Mouse (Mus musculus) kidney, embryonic 16.5 days (tissue): ENCODE measurements around the gene Sgce. TPM values are rescaled to one million over a fixed set of nuclear protein-coding genes. Genes with fewer than 3 reads are reported as not detected.
"Not testable (repeated sequence)": the region's sequence is repeated elsewhere in the genome, so short reads cannot be mapped to it uniquely, and the experiment has no call there.

Experiments used
- ATAC-seq: fragments of 200-750 bp; cut with Nextera tagmentation; 2 replicates; pipeline ENCODE4 v1.8.0; 2017; ENCODE audit warnings: moderate TSS enrichment; ENCODE audit not compliant: low FRiP score, low TSS enrichment
- H3K27ac ChIP-seq: fragments of 300-500 bp; sonication (generic); 2 replicates; pipeline ENCODE4 v1.5.1; 2014; ENCODE audit warnings: low read length
- H3K27me3 ChIP-seq: fragments of 300-500 bp; sonication (generic); 2 replicates; pipeline ENCODE4 v1.6.1; 2014; ENCODE audit warnings: low read length, control low read depth, mixed read lengths; ENCODE audit not compliant: insufficient read depth
- H3K36me3 ChIP-seq: fragments of 300-500 bp; sonication (generic); 2 replicates; pipeline ENCODE4 v1.6.1; 2014; ENCODE audit warnings: low read length, control low read depth, mixed read lengths; ENCODE audit not compliant: insufficient read depth
- H3K4me1 ChIP-seq: fragments of 300-500 bp; sonication (generic); 2 replicates; pipeline ENCODE4 v1.6.1; 2014; ENCODE audit warnings: low read length, control low read depth, mixed read lengths; ENCODE audit not compliant: insufficient read depth
- H3K4me2 ChIP-seq: fragments of 300-500 bp; sonication (generic); replicated peaks from 2 replicates; pipeline ENCODE4 v1.6.1; 2014; ENCODE audit warnings: low read depth, low read length
- H3K4me3 ChIP-seq: fragments of 300-500 bp; sonication (generic); 2 replicates; pipeline ENCODE4 v1.5.1; 2014; ENCODE audit warnings: mild to moderate bottlenecking, low read length
- H3K9ac ChIP-seq: fragments of 300-500 bp; sonication (generic); replicated peaks from 2 replicates; pipeline ENCODE4 v1.6.1; 2014; ENCODE audit warnings: low read length
- H3K9me3 ChIP-seq: fragments of 300-500 bp; sonication (generic); 2 replicates; pipeline ENCODE4 v1.6.1; 2016; ENCODE audit warnings: low read length, control low read depth
- WGBS: fragments of 180-500 bp; shearing (Covaris S2); extraction: QIAGEN DNeasy Blood & Tissue Kit; methylation state at CpG from one replicate; pipeline ENCODE4 v1.1.7; 2014; 5-methylcytosine and 5-hydroxymethylcytosine counted together
- polyA plus RNA-seq: library from polyadenylated mRNA; unstranded; fragments of >200 nt; fragmentation: Nextera tagmentation; extraction: Ambion mirVana; gene quantifications from 2 replicates; pipeline ENCODE4 v1.2.1, GENCODE M21; 2015

Sgce gene
- polyA plus RNA-seq, 1 experiment from 2014 or later: 50.8 TPM

DNA sequence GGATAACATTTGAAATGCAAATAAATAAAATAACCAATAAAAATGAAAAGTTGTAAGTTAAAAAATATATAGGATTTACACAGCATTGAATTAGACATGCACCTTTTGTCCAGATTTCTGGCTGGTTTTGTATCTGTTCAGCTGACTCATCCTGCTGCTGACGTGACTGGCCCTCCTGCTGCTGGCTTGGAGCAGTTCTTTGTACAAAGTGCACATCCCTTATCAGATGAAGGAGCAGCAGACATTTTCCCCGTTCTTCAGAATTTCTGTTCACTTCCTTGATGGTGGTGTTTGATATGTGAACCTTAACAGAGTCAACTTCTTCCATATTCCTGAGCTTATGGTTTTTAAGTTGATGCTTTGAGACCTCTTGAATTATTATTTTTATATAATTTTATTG, 83.5 kb downstream of the Sgce start:
- H3K36me3 ChIP-seq: no peaks in the 10 kb centered on the region
- no peak overlapping the region for H3K4me3 ChIP-seq
- H3K9ac ChIP-seq: no peak overlapping the region
- H3K9me3 ChIP-seq: no peaks in the 10 kb centered on the region
- H3K27me3 ChIP-seq: no peaks in the 10 kb centered on the region
- 60% methylated on average over 2 of the region's 2 CpGs for WGBS
- no peaks in the 10 kb centered on the region for H3K4me1 ChIP-seq
- H3K4me2 ChIP-seq: no peak overlapping the region
- ATAC-seq: no peak
- no peak overlapping the region for H3K27ac ChIP-seq

DNA sequence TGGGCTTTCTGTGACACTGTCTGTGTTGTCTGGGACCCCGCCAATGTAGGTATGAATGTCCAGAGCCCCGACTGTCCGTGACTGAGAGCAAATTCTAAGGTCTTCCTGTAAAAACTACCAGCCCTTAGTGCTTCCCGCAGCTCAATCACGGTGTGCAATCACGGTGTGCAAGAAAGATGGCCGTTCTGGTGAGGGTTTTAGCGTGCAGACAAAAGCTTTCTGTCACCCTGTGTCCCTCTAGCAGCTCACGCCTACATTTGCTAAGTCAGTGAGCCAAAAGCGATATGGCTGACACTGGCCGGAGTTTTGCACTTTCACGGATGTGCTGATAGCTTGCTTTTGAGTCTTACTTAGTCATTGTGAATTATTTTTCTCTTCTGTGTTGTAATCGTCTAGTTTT, 88.1 kb downstream of the Sgce start:
- Histone ChIP-seq H3K4me2 (no peak overlapping the region), H3K9me3 (no peaks in the 10 kb centered on the region), H3K36me3 (no peaks in the 10 kb centered on the region), H3K4me1 (no peaks in the 10 kb centered on the region), H3K4me3 (no peak overlapping the region), H3K27ac (no peak overlapping the region), H3K27me3 (no peaks in the 10 kb centered on the region), H3K9ac (no peak overlapping the region)
- no peak for ATAC-seq
- 90% methylated on average over 13 of the region's 13 CpGs for WGBS

DNA sequence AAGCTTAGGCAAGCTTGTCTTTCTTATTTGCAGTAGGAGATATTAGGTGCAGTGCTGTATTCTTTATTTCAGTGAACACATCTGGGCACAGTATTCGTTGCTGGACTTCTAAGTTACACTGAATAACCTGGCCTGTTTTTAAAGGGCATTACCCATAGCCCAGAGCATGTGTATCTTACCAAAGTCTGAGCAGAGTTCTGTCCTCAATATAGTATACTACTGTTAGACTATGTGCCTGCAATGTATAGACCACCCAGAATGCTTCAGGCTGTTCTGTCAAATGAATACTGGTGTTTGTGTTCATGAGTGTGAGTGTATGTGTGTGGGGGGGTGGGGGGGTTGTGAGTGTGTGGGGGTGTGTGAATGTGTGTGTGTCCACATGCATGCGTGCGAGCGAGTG, 91.1 kb downstream of the Sgce start:
- 91% methylated on average over 4 of the region's 4 CpGs for WGBS
- H3K27me3 ChIP-seq: no peaks in the 10 kb centered on the region
- no peak overlapping the region for H3K4me2 ChIP-seq
- H3K4me3 ChIP-seq: no peak overlapping the region
- no peak for ATAC-seq
- no peaks in the 10 kb centered on the region for H3K4me1 ChIP-seq
- H3K27ac ChIP-seq: no peak overlapping the region
- H3K9me3 ChIP-seq: no peaks in the 10 kb centered on the region; the same call in 1 of the 2 replicates
- H3K9ac ChIP-seq: no peak overlapping the region
- no peaks in the 10 kb centered on the region for H3K36me3 ChIP-seq

DNA sequence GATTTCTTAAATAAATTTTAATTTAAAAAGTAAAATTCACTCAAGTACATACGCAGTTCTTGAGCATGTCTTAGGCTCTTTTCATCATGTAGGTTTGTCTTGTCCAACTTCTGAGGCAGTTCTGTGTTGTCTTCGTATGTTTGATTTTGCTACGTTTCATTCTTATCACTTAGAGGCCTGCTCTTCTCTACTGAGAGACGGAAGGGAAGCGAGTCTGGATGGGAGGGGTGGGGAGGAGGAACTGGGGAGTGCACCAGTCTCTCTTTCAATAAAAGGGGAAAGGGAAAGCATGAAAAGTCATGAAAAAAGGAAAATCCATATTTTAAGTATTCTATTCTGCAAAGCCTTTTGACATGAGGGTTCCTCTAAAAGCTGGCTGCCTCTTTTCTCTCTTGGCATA, 91.5 kb downstream of the Sgce start:
- WGBS: 77% methylated on average over 5 of the region's 5 CpGs
- no peaks in the 10 kb centered on the region for H3K36me3 ChIP-seq
- no peak for ATAC-seq
- no peak overlapping the region for H3K4me2 ChIP-seq
- no peaks in the 10 kb centered on the region; the same call in 1 of the 2 replicates for H3K9me3 ChIP-seq
- H3K4me1 ChIP-seq: no peaks in the 10 kb centered on the region
- no peaks in the 10 kb centered on the region for H3K27me3 ChIP-seq
- H3K9ac ChIP-seq: no peak overlapping the region
- no peak overlapping the region for H3K27ac ChIP-seq
- no peak overlapping the region for H3K4me3 ChIP-seq

DNA sequence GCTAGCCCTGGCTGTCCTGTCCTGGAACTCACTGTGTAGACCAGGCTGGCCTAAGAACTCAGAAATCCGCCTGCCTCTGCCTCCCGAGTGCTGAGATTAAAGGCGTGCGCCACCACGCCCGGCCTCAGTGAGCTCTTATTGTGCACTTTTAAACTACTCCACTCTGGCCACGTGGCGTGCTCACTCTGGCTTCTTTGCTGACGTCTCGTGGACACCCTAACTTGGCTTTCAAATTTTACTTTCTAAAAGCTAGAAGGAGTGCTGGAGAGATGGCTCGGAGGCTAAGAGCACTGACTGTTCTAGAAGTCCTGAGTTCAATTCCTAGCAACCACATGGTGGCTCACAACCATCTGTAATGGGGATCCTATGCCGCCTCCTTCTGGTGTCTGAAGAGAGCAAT, 93.3 kb downstream of the Sgce start:
- not testable (repeated sequence) for H3K27ac ChIP-seq, ATAC-seq, H3K36me3 ChIP-seq, H3K4me3 ChIP-seq, H3K4me2 ChIP-seq, H3K9ac ChIP-seq, H3K9me3 ChIP-seq, H3K4me1 ChIP-seq, H3K27me3 ChIP-seq
- WGBS: 95% methylated on average over 12 of the region's 12 CpGs

DNA sequence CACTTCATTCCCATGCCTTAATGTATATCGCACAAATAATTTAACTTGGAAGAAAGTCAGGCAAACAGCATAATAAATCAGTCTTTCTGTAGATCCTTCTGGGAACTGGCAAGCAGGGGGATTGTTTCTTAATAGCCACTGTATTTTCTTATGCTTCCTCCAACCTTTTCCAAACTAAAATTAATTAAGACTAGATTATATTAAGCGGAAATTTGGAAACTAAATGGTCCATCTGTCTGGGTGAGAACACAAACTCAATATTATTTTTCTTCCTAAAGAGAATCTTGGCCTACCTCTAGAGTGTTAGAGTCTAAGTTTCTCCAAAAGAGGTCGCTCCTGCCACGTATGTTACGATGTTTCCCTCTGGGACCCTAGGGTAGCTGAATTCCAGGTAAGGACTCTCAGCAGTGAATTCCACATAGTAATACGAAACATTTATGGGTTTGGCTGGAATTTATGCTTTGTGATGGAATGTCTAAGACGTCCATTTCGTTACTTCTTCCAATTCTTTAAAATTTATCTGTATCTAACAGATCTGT, 94.3 kb downstream of the Sgce start:
- WGBS: 76% methylated on average over 8 of the region's 8 CpGs
- Histone ChIP-seq H3K9ac (no peak overlapping the region), H3K27ac (no peak overlapping the region), H3K4me3 (no peak overlapping the region), H3K9me3 (no peaks in the 10 kb centered on the region; the same call in 1 of the 2 replicates), H3K36me3 (no peaks in the 10 kb centered on the region), H3K27me3 (no peaks in the 10 kb centered on the region), H3K4me1 (no peaks in the 10 kb centered on the region), H3K4me2 (no peak overlapping the region)
- no peak for ATAC-seq

DNA sequence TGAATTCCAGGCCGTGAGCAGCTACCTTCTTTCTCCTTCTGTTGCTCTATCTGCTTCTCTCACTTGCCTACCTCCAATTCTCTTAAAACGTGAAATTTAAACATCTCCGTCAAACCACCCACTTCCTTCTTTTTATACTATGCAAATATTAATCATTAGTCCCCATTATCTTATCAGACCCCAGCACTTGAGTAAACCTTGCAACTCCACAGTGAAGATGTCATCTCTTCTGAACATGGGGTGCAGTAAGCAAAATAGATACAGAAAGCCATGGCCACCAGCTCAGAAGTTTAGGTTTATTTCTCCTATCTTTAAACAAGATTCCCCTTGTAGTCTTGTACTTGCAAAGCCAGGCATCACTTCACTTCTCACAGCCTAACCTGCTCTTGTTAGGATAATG, 99.7 kb downstream of the Sgce start:
- H3K27ac ChIP-seq: no peak overlapping the region
- H3K27me3 ChIP-seq: no peaks in the 10 kb centered on the region
- H3K9me3 ChIP-seq: no peaks in the 10 kb centered on the region
- no peak for ATAC-seq
- no peak overlapping the region for H3K9ac ChIP-seq
- H3K4me2 ChIP-seq: no peak overlapping the region
- no peak overlapping the region for H3K4me3 ChIP-seq
- 86% methylated on average over 3 of the region's 3 CpGs for WGBS
- H3K4me1 ChIP-seq: no peaks in the 10 kb centered on the region
- no peaks in the 10 kb centered on the region for H3K36me3 ChIP-seq

DNA sequence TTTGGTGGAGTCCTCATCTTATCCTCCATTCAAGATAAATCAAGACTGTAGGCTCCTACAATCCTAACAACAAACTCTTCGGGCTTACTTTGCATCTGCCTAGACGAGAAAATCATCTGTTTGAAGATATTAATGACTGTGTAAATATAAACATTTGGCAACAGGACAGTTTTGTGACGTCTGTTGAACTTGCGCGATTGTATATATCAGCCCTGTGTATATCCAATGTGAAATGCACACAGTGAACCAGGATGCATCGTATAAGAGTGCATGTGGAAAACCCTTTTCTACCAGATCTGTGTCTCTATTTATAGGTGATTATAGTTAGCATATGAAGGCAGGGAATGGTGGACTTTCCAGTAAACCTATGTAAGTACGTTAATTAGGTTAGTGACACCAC, 104.9 kb downstream of the Sgce start:
- Histone ChIP-seq H3K36me3 (peaks cover 14% of the 10 kb centered on the region; the same call in 1 of the 2 replicates), H3K27ac (no peak overlapping the region), H3K9ac (no peak overlapping the region), H3K27me3 (no peaks in the 10 kb centered on the region), H3K4me2 (no peak overlapping the region), H3K9me3 (no peaks in the 10 kb centered on the region), H3K4me1 (no peaks in the 10 kb centered on the region), H3K4me3 (no peak overlapping the region)
- ATAC-seq: no peak
- WGBS: 81% methylated on average over 7 of the region's 7 CpGs

DNA sequence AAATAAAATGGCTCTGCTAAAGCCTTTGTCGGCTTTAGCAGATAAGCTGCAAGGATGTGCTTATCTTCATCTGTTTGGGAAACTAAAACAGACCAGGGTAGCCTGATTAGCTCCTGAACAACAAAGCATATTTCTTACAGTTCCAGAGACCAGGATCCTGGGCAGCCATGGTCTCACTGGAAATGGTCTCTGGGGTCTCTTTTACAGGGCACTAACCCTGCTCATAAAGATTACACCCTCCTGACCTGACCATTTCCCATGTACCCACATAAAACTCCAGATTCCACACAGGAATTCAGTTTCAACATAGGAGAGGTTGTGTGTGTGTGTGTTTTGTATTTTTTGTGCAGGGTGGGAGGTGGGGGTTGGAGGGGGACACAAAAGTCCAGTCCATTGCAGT, 112.2 kb downstream of the Sgce start:
- Histone ChIP-seq H3K9ac (no peak overlapping the region), H3K4me2 (no peak overlapping the region), H3K36me3 (peaks cover 13% of the 10 kb centered on the region; the same call in 1 of the 2 replicates), H3K4me1 (0 out of 2 replicates have a peak, but pooled peaks cover 10% of the 10 kb centered on the region), H3K27me3 (no peaks in the 10 kb centered on the region), H3K4me3 (no peak overlapping the region), H3K27ac (no peak overlapping the region), H3K9me3 (no peaks in the 10 kb centered on the region)
- ATAC-seq: no peak
- 27% methylated on average over 1 of the region's 1 CpGs for WGBS

DNA sequence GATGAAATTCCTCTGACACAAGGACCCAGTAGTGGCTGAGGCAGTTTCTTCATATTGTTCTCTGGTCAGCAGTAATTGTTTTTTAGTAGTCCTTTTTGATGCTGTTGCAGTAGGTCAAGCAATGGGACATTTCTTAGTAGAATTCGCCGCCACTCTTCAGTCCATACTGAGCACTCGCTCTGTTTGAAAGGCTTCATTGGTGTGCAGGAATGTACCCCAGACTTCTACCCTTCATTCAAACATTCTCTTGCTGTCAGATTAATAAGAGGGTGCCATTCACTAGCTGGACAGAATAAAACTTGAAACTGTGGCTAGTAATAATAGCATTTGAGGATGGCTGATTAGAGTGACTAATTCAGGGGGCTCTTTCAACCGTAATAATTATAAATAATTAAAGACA, 113.8 kb downstream of the Sgce start:
- H3K9me3 ChIP-seq: no peaks in the 10 kb centered on the region
- no peak overlapping the region for H3K27ac ChIP-seq
- no peak overlapping the region for H3K9ac ChIP-seq
- H3K4me3 ChIP-seq: no peak overlapping the region
- WGBS: 90% methylated on average over 4 of the region's 4 CpGs
- no peak overlapping the region for H3K4me2 ChIP-seq
- peaks cover 10% of the 10 kb centered on the region; the same call in 1 of the 2 replicates for H3K36me3 ChIP-seq
- ATAC-seq: no peak
- H3K4me1 ChIP-seq: 0 out of 2 replicates have a peak, but pooled peaks cover 10% of the 10 kb centered on the region
- no peaks in the 10 kb centered on the region for H3K27me3 ChIP-seq
